Mouse (Mus musculus): ENCODE measurements around the gene Ankrd6. TPM values are rescaled to one million over a fixed set of nuclear protein-coding genes. Genes with fewer than 3 reads are reported as not detected.

Ankrd6 gene
- total and polyA plus RNA-seq, 3 experiments: 1.3 to 2.1 (median 1.6) TPM

DNA sequence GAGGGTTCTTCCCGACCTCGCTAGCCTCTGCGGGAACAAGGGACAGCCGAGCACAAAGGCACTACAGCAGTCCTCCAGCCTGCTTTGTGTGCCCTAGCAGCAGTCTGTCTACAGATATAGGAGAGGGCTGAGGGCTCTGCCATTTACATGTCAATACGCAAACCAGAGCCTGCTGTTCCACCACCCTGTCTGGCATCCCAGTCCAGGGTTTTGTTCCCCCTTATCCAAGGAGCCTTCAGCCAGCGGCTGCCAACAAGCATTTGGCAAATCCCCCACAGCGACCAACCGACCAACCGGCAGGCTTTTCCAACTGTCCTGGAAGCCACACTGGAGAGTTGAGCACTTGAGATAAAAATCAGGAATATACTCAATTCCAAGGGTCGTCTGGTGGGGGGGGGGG is 27.2 kb downstream of the Ankrd6 start:
- Histone ChIP-seq H3K36me3 (replicated peaks in 1 of 2; ENCODE audit: control insufficient read depth in 1 of 2, insufficient read depth in 1 of 2, low read length in 1 of 2) (peaks cover 0 to 1% of the 10 kb centered on the region in 2 experiments), H3K27ac (ENCODE audit: insufficient read depth, low read depth) (no peak overlapping the region), H3K4me3 (replicated peaks in 1 of 3; ENCODE audit: low read depth in 2 of 3, low read length in 2 of 3, poor library complexity in 1 of 3) (no peak overlapping the region), H3K4me2 (ENCODE audit: insufficient read depth, low read depth, poor library complexity, severe bottlenecking) (no peak overlapping the region), H3K4me1 (ENCODE audit: control insufficient read depth in 1 of 2, insufficient read depth in 2 of 2) (no peaks in the 10 kb centered on the region), H3K79me2 (replicated peaks; ENCODE audit: control insufficient read depth, extremely low read depth, insufficient read depth, poor library complexity, severe bottlenecking) (no peaks in the 10 kb centered on the region), H3K9me3 (replicated peaks; ENCODE audit: low read length) (no peaks in the 10 kb centered on the region), H3K27me3 (replicated peaks) (no peaks in the 10 kb centered on the region), H3K9ac (ENCODE audit: insufficient read depth, low read depth) (no peak overlapping the region)
- dilution Hi-C loops (cut with MboI; ENCODE audit: extremely low pct_ligation_motif_present, extremely low pct_unique_long_range_greater_than_20kb, low sequenced_read_pairs): no loop called here
- TF ChIP-seq USF1 (IDR thresholded peaks at IDR 0.05; ENCODE audit: low read depth, low read length): no peak
- no peak for TF ChIP-seq BHLHE40 (IDR thresholded peaks at IDR 0.05; ENCODE audit: low read depth, low read length)
- no peak for TF ChIP-seq KAT2A (IDR thresholded peaks at IDR 0.05; ENCODE audit: insufficient replicate concordance, low read length)
- no peak for TF ChIP-seq ZNF384 (IDR thresholded peaks at IDR 0.05; ENCODE audit: low read depth, low read length)
- no peak for TF ChIP-seq USF2 (conservative IDR thresholded peaks at IDR 0.05; ENCODE audit: low read depth, low read length)
- no peak for TF ChIP-seq POLR2A (IDR thresholded peaks at IDR 0.05; ENCODE audit: low read depth, low read length)
- no peak for TF ChIP-seq MAZ (IDR thresholded peaks at IDR 0.05; ENCODE audit: low read depth, low read length)
- TF ChIP-seq CHD2 (IDR thresholded peaks at IDR 0.05; ENCODE audit: low read length): no peak
- TF ChIP-seq SIN3A (IDR thresholded peaks at IDR 0.05; ENCODE audit: low read length): no peak
- no peak for TF ChIP-seq CTCF (conservative IDR thresholded peaks at IDR 0.05 in 1 of 2, IDR thresholded peaks at IDR 0.05 in 1 of 2; ENCODE audit: low read depth in 2 of 2, low read length in 2 of 2)
- TF ChIP-seq ZC3H11A (IDR thresholded peaks at IDR 0.05; ENCODE audit: low read depth, low read length): no peak
- no peak for TF ChIP-seq MXI1 (IDR thresholded peaks at IDR 0.05; ENCODE audit: low read depth, low read length)
- TF ChIP-seq EP300 (IDR thresholded peaks at IDR 0.05; ENCODE audit: low read length): no peak
- no peak for TF ChIP-seq ZMIZ1 (IDR thresholded peaks at IDR 0.05; ENCODE audit: low read depth, low read length)
- TF ChIP-seq E2F4 (IDR thresholded peaks at IDR 0.05; ENCODE audit: insufficient replicate concordance, low read depth, low read length): no peak
- no peak for TF ChIP-seq GABPA (IDR thresholded peaks at IDR 0.05; ENCODE audit: insufficient replicate concordance, low read depth, low read length)
- TF ChIP-seq POLR2AphosphoS2 (IDR thresholded peaks at IDR 0.05; ENCODE audit: low read depth, low read length): no peak
- no peak for TF ChIP-seq JUN (IDR thresholded peaks at IDR 0.05; ENCODE audit: insufficient read depth, low read depth, low read length)
- no peak for TF ChIP-seq RAD21 (IDR thresholded peaks at IDR 0.05; ENCODE audit: low read depth, low read length)
- no peak for DNase-seq (ENCODE audit: extremely low read depth)
- in situ Hi-C loops (cut with MboI; ENCODE audit: low pct_ligation_motif_present, low pct_unique_long_range_greater_than_20kb, low sequenced_read_pairs): no loop called here

DNA sequence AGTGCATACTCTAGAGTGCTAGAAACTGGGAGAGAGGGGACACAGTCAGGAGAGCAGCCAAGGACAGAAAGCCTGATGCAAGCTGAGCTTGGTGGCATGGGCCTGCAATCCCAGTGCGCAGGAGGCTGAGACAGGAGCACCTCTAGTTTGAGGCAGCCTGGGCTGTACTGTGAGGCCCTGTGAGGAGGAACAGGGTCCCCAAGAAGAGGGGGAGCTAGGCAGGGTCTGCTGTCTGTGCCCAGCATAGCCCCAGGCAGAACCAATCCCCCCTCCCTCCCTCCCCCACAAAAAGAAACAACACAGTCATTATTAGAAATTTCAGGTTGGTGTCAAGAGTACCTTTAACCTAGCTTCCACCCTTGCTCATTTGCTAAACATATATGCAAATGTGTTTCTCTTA is 27.8 kb downstream of the Ankrd6 start:
- Histone ChIP-seq H3K79me2 (replicated peaks; ENCODE audit: control insufficient read depth, extremely low read depth, insufficient read depth, poor library complexity, severe bottlenecking) (no peaks in the 10 kb centered on the region), H3K36me3 (replicated peaks in 1 of 2; ENCODE audit: control insufficient read depth in 1 of 2, insufficient read depth in 1 of 2, low read length in 1 of 2) (no peaks in the 10 kb centered on the region), H3K4me2 (ENCODE audit: insufficient read depth, low read depth, poor library complexity, severe bottlenecking) (no peak overlapping the region), H3K4me3 (replicated peaks in 1 of 3; ENCODE audit: low read depth in 2 of 3, low read length in 2 of 3, poor library complexity in 1 of 3) (no peak overlapping the region), H3K27me3 (replicated peaks) (no peaks in the 10 kb centered on the region), H3K9ac (ENCODE audit: insufficient read depth, low read depth) (no peak overlapping the region), H3K9me3 (replicated peaks; ENCODE audit: low read length) (no peaks in the 10 kb centered on the region), H3K4me1 (ENCODE audit: control insufficient read depth in 1 of 2, insufficient read depth in 2 of 2) (no peaks in the 10 kb centered on the region), H3K27ac (ENCODE audit: insufficient read depth, low read depth) (no peak overlapping the region)
- dilution Hi-C loops (cut with MboI; ENCODE audit: extremely low pct_ligation_motif_present, extremely low pct_unique_long_range_greater_than_20kb, low sequenced_read_pairs): no loop called here
- in situ Hi-C loops (cut with MboI; ENCODE audit: low pct_ligation_motif_present, low pct_unique_long_range_greater_than_20kb, low sequenced_read_pairs): no loop called here
- DNase-seq (ENCODE audit: extremely low read depth): no peak
- TF ChIP-seq JUN (IDR thresholded peaks at IDR 0.05; ENCODE audit: insufficient read depth, low read depth, low read length) (no peak), BHLHE40 (IDR thresholded peaks at IDR 0.05; ENCODE audit: low read depth, low read length) (no peak), NELFE (IDR thresholded peaks at IDR 0.05; ENCODE audit: low read depth, low read length) (no peak), NRF1 (IDR thresholded peaks at IDR 0.05; ENCODE audit: low read depth, low read length) (no peak), TBP (conservative IDR thresholded peaks at IDR 0.05; ENCODE audit: low read depth, low read length) (no peak), ZKSCAN1 (IDR thresholded peaks at IDR 0.05; ENCODE audit: borderline replicate concordance, low read depth, low read length) (no peak), MAX (IDR thresholded peaks at IDR 0.05; ENCODE audit: low read length) (no peak), RCOR1 (conservative IDR thresholded peaks at IDR 0.05; ENCODE audit: low read depth, low read length) (no peak), RAD21 (IDR thresholded peaks at IDR 0.05; ENCODE audit: low read depth, low read length) (no peak), HCFC1 (IDR thresholded peaks at IDR 0.05; ENCODE audit: low read depth, low read length) (no peak), E2F4 (IDR thresholded peaks at IDR 0.05; ENCODE audit: insufficient replicate concordance, low read depth, low read length) (no peak), CTCF (conservative IDR thresholded peaks at IDR 0.05 in 1 of 2, IDR thresholded peaks at IDR 0.05 in 1 of 2; ENCODE audit: low read depth in 2 of 2, low read length in 2 of 2) (no peak), GABPA (IDR thresholded peaks at IDR 0.05; ENCODE audit: insufficient replicate concordance, low read depth, low read length) (no peak), ZMIZ1 (IDR thresholded peaks at IDR 0.05; ENCODE audit: low read depth, low read length) (no peak), ETS1 (conservative IDR thresholded peaks at IDR 0.05; ENCODE audit: low read depth, low read length) (no peak), EP300 (IDR thresholded peaks at IDR 0.05; ENCODE audit: low read length) (no peak), JUND (conservative IDR thresholded peaks at IDR 0.05; ENCODE audit: low read depth, low read length) (no peak), ZNF384 (IDR thresholded peaks at IDR 0.05; ENCODE audit: low read depth, low read length) (no peak), ELF1 (IDR thresholded peaks at IDR 0.05; ENCODE audit: low read depth, low read length) (no peak), MEF2A (IDR thresholded peaks at IDR 0.05; ENCODE audit: borderline replicate concordance, low read depth, low read length) (no peak)
